Mouse (Mus musculus) cortical plate, adult 2 months (tissue): ENCODE measurements at regions not wholly inside any gene's neighbourhood (a gene's known extent, or its start where the extent isn't known, plus 50 kb on each side); places are given as distances from the start of the nearest gene placed in this dataset.

Experiments used
- CTCF ChIP-seq: fragments of 200-500 bp; IDR thresholded peaks from 2 replicates; pipeline ENCODE4 v1.5.1; 2011; ENCODE audit warnings: mild to moderate bottlenecking, control low read depth, low read length; ENCODE audit not compliant: insufficient read depth; ENCODE audit errors: extremely low read depth
- POLR2A ChIP-seq: fragments of 200-500 bp; IDR thresholded peaks from 2 replicates; pipeline ENCODE4 v1.6.1; 2011; ENCODE audit warnings: mild to moderate bottlenecking, low read length, control low read depth; ENCODE audit not compliant: insufficient read depth; ENCODE audit errors: extremely low read depth

- no peak for TF ChIP-seq CTCF
- TF ChIP-seq POLR2A = no peak
These were observed 53.4 kb upstream of the Cd34 start for GRCm38 (mm10) chr1:194885071-194885686.
